Mouse (Mus musculus) cortical plate, adult 2 months (tissue): ENCODE results near the gene Ier5. TPM values are rescaled to one million over a fixed set of nuclear protein-coding genes. Genes with fewer than 3 reads are reported as not detected.

Experiments
- H3K27ac ChIP-seq: fragments of 200-500 bp; 2 replicates; pipeline ENCODE4 v1.5.1; 2012; ENCODE audit warnings: low read length, control low read depth, inconsistent platforms; ENCODE audit not compliant: insufficient read depth
- H3K4me1 ChIP-seq: fragments of 200-500 bp; 2 replicates; pipeline ENCODE4 v1.6.1; 2011; ENCODE audit warnings: low read length; ENCODE audit not compliant: control insufficient read depth, insufficient read depth
- H3K4me3 ChIP-seq: fragments of 200-500 bp; 2 replicates; pipeline ENCODE4 v1.5.1; 2011; ENCODE audit warnings: mild to moderate bottlenecking, low read length, control low read depth; ENCODE audit not compliant: insufficient read depth
- CTCF ChIP-seq: fragments of 200-500 bp; IDR thresholded peaks from 2 replicates; pipeline ENCODE4 v1.5.1; 2011; ENCODE audit warnings: mild to moderate bottlenecking, control low read depth, low read length; ENCODE audit not compliant: insufficient read depth; ENCODE audit errors: extremely low read depth
- POLR2A ChIP-seq: fragments of 200-500 bp; IDR thresholded peaks from 2 replicates; pipeline ENCODE4 v1.6.1; 2011; ENCODE audit warnings: mild to moderate bottlenecking, low read length, control low read depth; ENCODE audit not compliant: insufficient read depth; ENCODE audit errors: extremely low read depth
- polyA plus RNA-seq: library from polyadenylated mRNA; depleted of rRNA; stranded (reverse); fragments of >200 nt; gene quantifications from 2 replicates; pipeline ENCODE4 v1.2.3, GENCODE M21; 2012

Ier5 gene
- polyA plus RNA-seq, 1 experiment: 53.3 TPM

DNA sequence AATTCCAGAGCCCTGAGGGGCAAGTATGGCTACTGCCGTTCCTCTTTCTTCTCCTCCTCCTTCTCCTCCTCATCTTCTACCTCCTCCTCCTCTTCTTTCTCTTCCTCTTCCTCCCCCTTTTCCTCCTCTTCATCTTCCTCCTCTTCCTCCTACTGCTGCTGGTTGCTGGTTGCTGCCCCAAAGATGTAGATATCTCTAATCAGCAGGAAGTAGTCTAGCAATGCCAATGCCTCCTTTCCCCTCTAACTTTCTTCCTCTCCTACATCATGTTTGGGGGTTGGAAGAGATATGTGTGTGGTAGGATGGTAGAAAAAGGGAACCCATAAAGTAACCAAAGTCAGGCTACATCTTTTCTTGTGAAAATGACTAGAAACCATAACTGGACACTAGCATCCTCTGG, 6.9 kb upstream of the Ier5 start:
- no peak for TF ChIP-seq POLR2A
- no peak for TF ChIP-seq CTCF
- H3K4me3 ChIP-seq: no peak overlapping the region
- peaks cover 7% of the 10 kb centered on the region for H3K4me1 ChIP-seq
- no peak overlapping the region for H3K27ac ChIP-seq

DNA sequence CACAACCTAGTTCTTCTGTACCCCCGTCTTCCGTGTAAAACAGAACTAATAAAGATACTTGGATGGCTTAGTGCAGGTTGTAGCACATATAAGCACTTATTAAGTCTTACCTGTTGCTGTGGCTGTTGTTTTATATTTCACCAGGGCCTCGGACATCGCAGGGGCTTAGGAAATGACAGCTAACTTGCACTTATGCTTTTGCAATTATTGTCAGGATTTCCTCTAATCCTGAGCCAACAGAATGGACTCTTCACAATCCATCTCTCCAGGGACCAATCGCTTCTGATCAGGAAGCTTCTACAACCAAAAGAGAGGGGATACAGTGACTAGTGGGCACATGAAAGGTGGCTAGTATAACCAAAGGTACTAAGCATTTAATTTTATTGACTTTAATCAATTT, 4.6 kb upstream of the Ier5 start:
- no peak overlapping the region for H3K4me3 ChIP-seq
- H3K4me1 ChIP-seq: no peaks in the 10 kb centered on the region
- no peak overlapping the region for H3K27ac ChIP-seq
- no peak for TF ChIP-seq POLR2A
- no peak for TF ChIP-seq CTCF

DNA sequence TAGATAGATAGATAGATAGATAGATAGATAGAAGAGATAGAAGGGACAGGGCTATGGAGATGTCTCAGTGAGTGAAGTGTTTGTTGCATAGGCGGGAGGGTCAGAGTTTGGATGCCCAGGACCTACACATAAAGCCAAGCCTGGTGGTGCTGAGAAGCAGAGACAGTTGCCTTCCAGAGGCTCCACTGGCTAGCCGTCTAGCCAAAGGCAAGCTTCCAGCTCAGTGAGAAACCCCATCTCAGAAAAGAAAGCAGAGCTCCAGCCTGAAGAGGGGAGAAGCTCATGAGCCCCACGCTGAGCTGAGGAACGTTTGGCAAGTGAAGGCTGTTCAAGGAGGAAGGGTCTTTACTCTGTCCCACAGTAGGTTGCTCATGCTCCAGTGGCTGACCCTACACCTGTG, 3.2 kb upstream of the Ier5 start:
- Histone ChIP-seq H3K4me1 (no peaks in the 10 kb centered on the region), H3K4me3 (no peak overlapping the region), H3K27ac (no peak overlapping the region)
- TF ChIP-seq CTCF (no peak), POLR2A (no peak)

DNA sequence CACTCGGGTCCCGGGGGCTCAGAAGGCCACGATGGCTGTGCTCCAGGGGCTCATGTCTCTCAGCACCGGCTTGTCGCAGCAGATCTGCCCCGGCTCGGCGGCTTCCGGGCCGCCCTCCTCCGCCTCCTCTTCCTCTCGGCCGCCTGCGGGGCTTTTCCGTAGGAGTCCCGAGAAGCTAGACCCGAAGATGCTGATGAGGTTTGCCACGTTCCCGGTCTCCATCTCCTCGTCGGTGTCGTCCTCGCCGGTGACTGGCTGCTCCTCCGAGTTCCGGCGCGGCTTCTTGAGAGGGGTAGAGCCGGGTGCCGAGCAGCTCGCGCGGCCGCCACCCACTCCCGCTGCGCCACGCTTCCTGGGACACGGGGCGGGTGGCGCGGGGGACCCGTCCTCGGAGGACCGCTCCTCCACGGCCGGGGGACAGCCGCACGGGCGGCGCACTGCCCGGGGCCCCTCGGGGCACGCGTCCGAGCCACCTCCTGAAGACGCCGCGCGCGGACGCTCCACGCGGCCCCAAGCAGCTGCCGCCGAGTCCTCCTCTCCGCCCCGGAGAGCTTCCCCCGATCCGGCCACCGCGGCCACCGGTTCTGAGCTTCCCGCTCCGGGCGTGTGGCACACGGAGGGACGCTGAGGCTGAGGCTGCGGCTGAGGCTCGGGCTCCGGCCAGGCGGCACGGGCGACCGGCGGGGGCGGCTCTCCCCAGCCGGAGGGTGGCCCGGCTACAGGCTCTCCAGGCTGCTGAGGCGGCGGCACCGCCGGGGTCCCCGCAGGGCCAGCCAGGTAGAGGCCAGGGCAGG, 753 bp downstream of the Ier5 start:
- H3K4me1 ChIP-seq: peaks cover 1% of the 10 kb centered on the region; the same call in 1 of the 2 replicates
- H3K27ac ChIP-seq: peak overlapping the region; percentile 57
- TF ChIP-seq CTCF (no peak), POLR2A (no peak)
- H3K4me3 ChIP-seq: peak overlapping the region; percentile 67

DNA sequence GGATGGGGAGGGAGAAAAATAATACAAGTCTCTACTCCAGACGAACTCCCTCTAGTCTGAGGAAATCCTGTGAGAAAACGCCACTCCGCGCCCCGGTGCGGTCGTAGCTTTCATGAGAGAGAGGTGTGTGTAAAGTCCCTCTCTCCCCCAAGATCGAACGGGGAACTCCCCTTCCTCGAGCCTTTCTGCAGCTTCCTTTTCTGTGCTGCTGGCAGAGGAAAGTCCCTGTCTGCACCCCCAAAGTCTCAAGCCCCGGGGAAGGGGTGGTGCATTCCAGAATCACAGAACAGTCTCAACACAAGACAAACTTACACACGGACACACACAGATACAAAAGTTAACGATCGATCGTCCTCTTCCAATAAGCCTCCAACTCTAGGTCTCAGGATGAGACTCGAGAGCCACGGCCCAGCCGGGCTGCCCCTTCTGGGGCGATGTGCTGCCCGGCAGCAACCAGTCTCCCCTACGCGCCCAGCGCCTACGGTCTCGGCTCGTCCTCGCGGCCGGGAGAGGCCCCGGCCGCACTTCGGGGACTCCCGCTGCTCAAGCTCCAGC, 1.4 kb downstream of the Ier5 start:
- peaks cover 3% of the 10 kb centered on the region; the same call in 1 of the 2 replicates for H3K4me1 ChIP-seq
- no peak for TF ChIP-seq CTCF
- no peak for TF ChIP-seq POLR2A
- H3K27ac ChIP-seq: peak overlapping the region; percentile 57
- peak overlapping the region; percentile 67 for H3K4me3 ChIP-seq

DNA sequence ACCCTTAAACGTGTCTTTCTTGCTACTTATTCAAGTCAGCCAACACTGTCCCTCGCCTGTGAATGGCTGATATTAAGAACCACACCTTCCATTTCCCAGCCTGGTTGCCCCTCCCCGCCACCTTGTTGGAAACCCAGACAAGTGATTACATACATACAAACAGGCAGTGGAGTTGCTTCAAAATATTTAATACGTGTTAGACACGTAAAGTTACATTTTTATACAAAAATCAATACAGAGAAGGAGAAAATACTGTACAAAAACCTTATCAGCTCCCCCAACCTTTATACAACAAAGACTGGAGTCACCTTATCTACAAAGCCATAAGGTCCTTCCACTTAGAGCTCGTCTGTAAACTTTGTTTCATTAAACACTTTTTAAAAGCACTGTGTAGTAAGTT, 2.1 kb downstream of the Ier5 start:
- no peak for TF ChIP-seq POLR2A
- no peak overlapping the region for H3K27ac ChIP-seq
- peaks cover 7% of the 10 kb centered on the region for H3K4me1 ChIP-seq
- peak overlapping the region; percentile 67 for H3K4me3 ChIP-seq

DNA sequence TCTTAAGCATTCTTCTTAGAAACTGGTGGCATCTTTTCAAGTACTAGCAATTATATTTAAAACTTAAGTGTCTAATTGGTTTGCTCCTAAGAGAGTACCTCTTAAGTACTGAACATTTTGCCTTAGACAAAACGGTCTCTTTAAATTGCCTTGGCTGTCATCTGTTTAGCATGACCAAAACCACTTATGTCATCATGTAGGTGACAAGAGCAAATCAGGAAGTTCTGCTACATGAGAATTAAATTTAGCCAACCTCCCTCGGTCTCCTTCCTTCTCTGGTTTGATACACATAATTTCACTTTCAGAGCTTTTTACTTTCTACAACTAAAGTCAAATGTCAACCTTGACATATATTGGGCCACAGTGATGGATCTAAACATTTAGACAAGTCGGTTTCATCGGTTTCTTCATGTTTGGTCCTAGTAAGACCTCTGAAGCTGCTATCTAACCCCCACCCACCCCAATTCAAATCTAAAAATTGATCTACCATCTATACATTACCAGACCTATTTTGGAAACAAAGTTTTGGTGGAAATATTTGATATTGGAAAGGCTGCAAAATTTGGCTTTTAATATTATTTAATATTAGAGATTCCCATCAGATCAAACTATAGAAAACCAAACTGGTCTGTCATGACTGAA, 2.7 kb downstream of the Ier5 start:
- Histone ChIP-seq H3K4me1 (peaks cover 7% of the 10 kb centered on the region), H3K27ac (no peak overlapping the region), H3K4me3 (peak overlapping the region; percentile 67; the same call in 1 of the 2 replicates)
- TF ChIP-seq POLR2A (no peak), CTCF (no peak)

DNA sequence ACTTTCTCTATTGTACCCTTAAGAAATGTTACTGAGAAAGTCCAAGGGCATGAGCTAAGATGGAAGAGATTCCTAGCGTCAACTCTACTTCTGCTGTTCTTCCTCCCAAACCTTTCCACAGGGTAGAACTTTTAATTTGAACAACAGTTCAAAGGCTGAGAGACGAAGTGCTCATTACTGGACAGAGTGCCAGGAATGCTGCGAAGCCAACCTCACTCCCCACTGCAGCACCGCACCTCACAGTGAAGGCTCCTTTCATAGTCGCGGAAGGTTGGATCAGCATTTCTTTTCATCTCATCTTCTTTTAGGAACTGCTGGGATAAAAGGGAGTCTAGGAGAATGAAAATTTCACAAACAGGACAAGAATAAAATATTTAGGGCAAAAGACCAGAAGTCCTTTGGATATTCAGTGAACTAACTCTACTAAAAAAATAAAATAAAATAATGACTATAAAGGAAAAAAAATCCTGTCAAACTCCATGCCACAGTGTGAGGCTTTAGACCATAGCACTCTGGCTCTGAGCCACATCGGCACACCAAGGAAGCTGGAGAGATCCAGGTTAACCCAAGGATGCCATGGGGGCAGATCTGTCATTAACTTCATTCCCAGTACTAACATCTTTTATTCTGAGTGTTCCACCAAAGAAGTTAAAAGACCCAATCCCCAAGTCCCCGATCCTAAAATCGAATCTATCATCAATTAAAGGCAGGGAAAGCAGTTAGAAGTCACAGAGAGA, 5.3 kb downstream of the Ier5 start:
- no peak for TF ChIP-seq POLR2A
- no peak for TF ChIP-seq CTCF
- Histone ChIP-seq H3K4me3 (no peak overlapping the region), H3K27ac (no peak overlapping the region), H3K4me1 (peaks cover 7% of the 10 kb centered on the region)

DNA sequence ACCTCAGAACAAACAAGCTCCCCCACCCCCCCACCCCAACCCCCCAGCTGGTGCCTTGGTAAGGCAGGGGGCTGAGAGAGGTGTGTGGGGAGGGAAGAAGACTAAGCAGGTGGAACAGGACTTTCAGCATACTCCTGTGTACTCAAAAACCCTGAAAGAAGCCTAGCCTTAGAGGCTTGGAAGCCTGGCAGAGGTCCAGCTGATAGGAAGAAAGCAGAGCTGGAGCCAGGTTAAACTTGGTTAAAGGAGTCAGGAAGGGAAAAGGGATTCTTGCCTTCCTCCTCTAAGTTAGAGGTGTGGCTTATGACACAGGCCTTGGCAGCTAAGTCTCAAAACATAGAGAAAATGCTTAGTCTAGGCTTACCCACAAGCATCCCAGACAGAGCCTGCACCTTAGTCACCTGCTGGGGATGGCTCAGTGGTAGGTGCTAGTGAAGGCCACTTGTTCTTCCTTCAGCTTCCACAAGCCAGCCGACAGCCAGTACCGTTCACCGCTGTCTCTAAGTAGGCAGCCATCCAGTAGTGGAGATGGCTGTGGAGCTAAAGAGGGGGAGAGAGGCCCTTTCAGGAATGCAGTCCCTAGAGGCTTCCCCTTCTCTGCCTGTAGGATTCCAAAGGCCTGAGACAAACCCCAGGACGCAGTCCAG, 6.2 kb downstream of the Ier5 start:
- Histone ChIP-seq H3K4me3 (no peak overlapping the region), H3K27ac (no peak overlapping the region), H3K4me1 (peaks cover 10% of the 10 kb centered on the region)
- no peak for TF ChIP-seq CTCF
- TF ChIP-seq POLR2A: no peak
